Mouse (Mus musculus): ENCODE measurements at regions not wholly inside any gene's neighbourhood (a gene's known extent, or its start where the extent isn't known, plus 50 kb on each side); places are given as distances from the start of the nearest gene placed in this dataset.
A peak's percentile ranks its signal among the peaks of the same experiment; 100 is the strongest.

- DNase-seq (ENCODE audit: low spot score) (peak; percentile 84), ATAC-seq (ENCODE audit: low FRiP score, low read depth) (peak; percentile 41; the same call in 1 of the 2 replicates)
- no peak overlapping the region for H3K4me2 ChIP-seq (replicated peaks; ENCODE audit: low read depth, low read length, severe bottlenecking)
- H3K27me3 ChIP-seq (ENCODE audit: control insufficient read depth, insufficient read depth, low read length), result peaks cover 16% of the 10 kb centered on the region; the same call in 1 of the 2 replicates
- peaks cover 9% of the 10 kb centered on the region; the same call in 1 of the 2 replicates for H3K4me1 ChIP-seq (ENCODE audit: control insufficient read depth, insufficient read depth, low read length)
- WGBS, result 30% methylated on average over 19 of the region's 19 CpGs
- H3K27ac ChIP-seq (replicated peaks; ENCODE audit: low read depth, low read length), result no peak overlapping the region
- no peaks in the 10 kb centered on the region for H3K36me3 ChIP-seq (ENCODE audit: control insufficient read depth, insufficient read depth, low read length)
- H3K9me3 ChIP-seq (ENCODE audit: control insufficient read depth, low read length), result no peaks in the 10 kb centered on the region
- H3K4me3 ChIP-seq (replicated peaks; ENCODE audit: low read length), result no peak overlapping the region
- TF ChIP-seq POLR2A (IDR thresholded peaks at IDR 0.05; ENCODE audit: borderline replicate concordance, extremely low read depth, insufficient read depth, insufficient read length), result no peak
- H3K9ac ChIP-seq (ENCODE audit: low read depth, low read length, severe bottlenecking), result no peak overlapping the region
Observed at GRCm38 (mm10) chr5:119518506-119519252, 151.8 kb upstream of the Tbx3 start.

- Histone ChIP-seq H3K36me3 (ENCODE audit: control insufficient read depth, insufficient read depth, low read length) (no peaks in the 10 kb centered on the region), H3K9me3 (ENCODE audit: control insufficient read depth, low read length) (no peaks in the 10 kb centered on the region), H3K9ac (ENCODE audit: low read depth, low read length, severe bottlenecking) (no peak overlapping the region), H3K4me3 (replicated peaks; ENCODE audit: low read length) (no peak overlapping the region), H3K4me2 (replicated peaks; ENCODE audit: low read depth, low read length, severe bottlenecking) (no peak overlapping the region), H3K4me1 (ENCODE audit: control insufficient read depth, insufficient read depth, low read length) (peaks cover 10% of the 10 kb centered on the region), H3K27me3 (ENCODE audit: control insufficient read depth, insufficient read depth, low read length) (peaks cover 16% of the 10 kb centered on the region), H3K27ac (replicated peaks; ENCODE audit: low read depth, low read length) (no peak overlapping the region)
- no peak for TF ChIP-seq POLR2A (IDR thresholded peaks at IDR 0.05; ENCODE audit: borderline replicate concordance, extremely low read depth, insufficient read depth, insufficient read length)
- DNase-seq (ENCODE audit: low spot score), result no peak
- no peak for ATAC-seq (ENCODE audit: low FRiP score, low read depth)
- WGBS, result 38% methylated on average over 4 of the region's 4 CpGs
Observed at GRCm38 (mm10) chr5:119524171-119524570, 146.3 kb upstream of the Tbx3 start.

- Histone ChIP-seq H3K27ac (replicated peaks; ENCODE audit: low read depth, low read length) (no peak overlapping the region), H3K9me3 (ENCODE audit: control insufficient read depth, low read length) (no peaks in the 10 kb centered on the region), H3K9ac (ENCODE audit: low read depth, low read length, severe bottlenecking) (no peak overlapping the region), H3K36me3 (ENCODE audit: control insufficient read depth, insufficient read depth, low read length) (no peaks in the 10 kb centered on the region), H3K27me3 (ENCODE audit: control insufficient read depth, insufficient read depth, low read length) (peaks cover 16% of the 10 kb centered on the region), H3K4me2 (replicated peaks; ENCODE audit: low read depth, low read length, severe bottlenecking) (no peak overlapping the region), H3K4me1 (ENCODE audit: control insufficient read depth, insufficient read depth, low read length) (peaks cover 20% of the 10 kb centered on the region), H3K4me3 (replicated peaks; ENCODE audit: low read length) (no peak overlapping the region)
- WGBS, result 89% methylated on average over 5 of the region's 5 CpGs
- DNase-seq (ENCODE audit: low spot score), result no peak
- no peak for ATAC-seq (ENCODE audit: low FRiP score, low read depth)
- TF ChIP-seq POLR2A (IDR thresholded peaks at IDR 0.05; ENCODE audit: borderline replicate concordance, extremely low read depth, insufficient read depth, insufficient read length), result no peak
Observed at GRCm38 (mm10) chr5:119525960-119526359, 144.5 kb upstream of the Tbx3 start.

- TF ChIP-seq POLR2A (IDR thresholded peaks at IDR 0.05; ENCODE audit: borderline replicate concordance, extremely low read depth, insufficient read depth, insufficient read length), result no peak
- Histone ChIP-seq H3K9me3 (ENCODE audit: control insufficient read depth, low read length) (no peaks in the 10 kb centered on the region), H3K4me1 (ENCODE audit: control insufficient read depth, insufficient read depth, low read length) (peaks cover 14% of the 10 kb centered on the region), H3K4me2 (replicated peaks; ENCODE audit: low read depth, low read length, severe bottlenecking) (no peak overlapping the region), H3K9ac (ENCODE audit: low read depth, low read length, severe bottlenecking) (no peak overlapping the region), H3K27me3 (ENCODE audit: control insufficient read depth, insufficient read depth, low read length) (no peaks in the 10 kb centered on the region; the same call in none of the 2 replicates), H3K4me3 (replicated peaks; ENCODE audit: low read length) (no peak overlapping the region), H3K36me3 (ENCODE audit: control insufficient read depth, insufficient read depth, low read length) (no peaks in the 10 kb centered on the region), H3K27ac (replicated peaks; ENCODE audit: low read depth, low read length) (no peak overlapping the region)
- peak; percentile 28 for DNase-seq (ENCODE audit: low spot score)
- peak; percentile 23; the same call in 1 of the 2 replicates for ATAC-seq (ENCODE audit: low FRiP score, low read depth)
- WGBS, result 19% methylated on average over 8 of the region's 8 CpGs
Observed at GRCm38 (mm10) chr5:119530009-119530408, 140.5 kb upstream of the Tbx3 start.

- H3K4me3 ChIP-seq (replicated peaks; ENCODE audit: low read length), result no peak overlapping the region
- WGBS, result 45% methylated on average over 5 of the region's 5 CpGs
- no peak for TF ChIP-seq POLR2A (IDR thresholded peaks at IDR 0.05; ENCODE audit: borderline replicate concordance, extremely low read depth, insufficient read depth, insufficient read length)
- H3K27me3 ChIP-seq (ENCODE audit: control insufficient read depth, insufficient read depth, low read length), result no peaks in the 10 kb centered on the region
- H3K27ac ChIP-seq (replicated peaks; ENCODE audit: low read depth, low read length), result no peak overlapping the region
- no peaks in the 10 kb centered on the region for H3K36me3 ChIP-seq (ENCODE audit: control insufficient read depth, insufficient read depth, low read length)
- DNase-seq (ENCODE audit: low spot score), result no peak
- H3K9me3 ChIP-seq (ENCODE audit: control insufficient read depth, low read length), result no peaks in the 10 kb centered on the region
- no peak overlapping the region for H3K9ac ChIP-seq (ENCODE audit: low read depth, low read length, severe bottlenecking)
- no peak for ATAC-seq (ENCODE audit: low FRiP score, low read depth)
- no peak overlapping the region for H3K4me2 ChIP-seq (replicated peaks; ENCODE audit: low read depth, low read length, severe bottlenecking)
- H3K4me1 ChIP-seq (ENCODE audit: control insufficient read depth, insufficient read depth, low read length), result peaks cover 9% of the 10 kb centered on the region
Observed at GRCm38 (mm10) chr5:119534946-119535345, 135.5 kb upstream of the Tbx3 start.

All from limb, embryonic 14.5 days (tissue).